Mouse (Mus musculus): ENCODE data around the gene Wdr24. TPM values are rescaled to one million over a fixed set of nuclear protein-coding genes. Genes with fewer than 3 reads are reported as not detected.

Gene Wdr24
- polyA plus RNA-seq, 1 experiment from 2014 or later = 22.9 TPM

- Histone ChIP-seq H3K27me3 (replicated peaks; ENCODE audit: control insufficient read depth, insufficient read depth, low read length) (no peaks in the 10 kb centered on the region), H3K36me3 (ENCODE audit: control insufficient read depth, insufficient read depth, low read length) (peaks cover 28% of the 10 kb centered on the region), H3K4me3 (ENCODE audit: low read depth, low read length) (peak overlapping the region; percentile 87), H3K27ac (replicated peaks; ENCODE audit: low read depth, low read length) (peak overlapping the region; percentile 96), H3K9ac (ENCODE audit: low read depth, low read length) (peak overlapping the region; percentile 90), H3K4me1 (ENCODE audit: control insufficient read depth, insufficient read depth, low read length) (peaks cover 43% of the 10 kb centered on the region), H3K9me3 (ENCODE audit: control insufficient read depth, low read length) (no peaks in the 10 kb centered on the region), H3K4me2 (ENCODE audit: low read depth, low read length) (peak overlapping the region; percentile 86)
- peak; percentile 100 for DNase-seq (ENCODE audit: low spot score)
- under 1% methylated on average over 53 of the region's 77 CpGs for WGBS
- peak; percentile 90 for ATAC-seq (ENCODE audit: low read depth)
Measured at GRCm38 (mm10) chr17:25832436-25833290, 9.2 kb downstream of the Wdr24 start.

- ATAC-seq (ENCODE audit: low read depth) (peak; percentile 50), DNase-seq (ENCODE audit: low spot score) (peak; percentile 96)
- H3K9me3 ChIP-seq (ENCODE audit: control insufficient read depth, low read length) = no peaks in the 10 kb centered on the region
- peak within 1 kb of the TSS; percentile 87 for H3K4me3 ChIP-seq (ENCODE audit: low read depth, low read length)
- peak within 1 kb of the TSS; percentile 90 for H3K9ac ChIP-seq (ENCODE audit: low read depth, low read length)
- peaks cover 22% of the 10 kb centered on the region for H3K36me3 ChIP-seq (ENCODE audit: control insufficient read depth, insufficient read depth, low read length)
- no peaks in the 10 kb centered on the region for H3K27me3 ChIP-seq (replicated peaks; ENCODE audit: control insufficient read depth, insufficient read depth, low read length)
- WGBS = 1% methylated on average over 24 of the region's 24 CpGs
- peaks cover 43% of the 10 kb centered on the region for H3K4me1 ChIP-seq (ENCODE audit: control insufficient read depth, insufficient read depth, low read length)
- H3K4me2 ChIP-seq (ENCODE audit: low read depth, low read length) = peak within 1 kb of the TSS; percentile 86
- H3K27ac ChIP-seq (replicated peaks; ENCODE audit: low read depth, low read length) = peak within 1 kb of the TSS; percentile 96
Measured at GRCm38 (mm10) chr17:25833291-25833663, 9.8 kb downstream of the Wdr24 start, which contains the start of gene Stub1. Gene Stub1 (minus strand): TSS chr17:25833404.

GRCm38 (mm10) chr17:25833961-25834594, 10.7 kb downstream of the Wdr24 start:
- Histone ChIP-seq H3K4me2 (ENCODE audit: low read depth, low read length) (peak overlapping the region; percentile 86), H3K9ac (ENCODE audit: low read depth, low read length) (peak overlapping the region; percentile 90), H3K4me1 (ENCODE audit: control insufficient read depth, insufficient read depth, low read length) (peaks cover 43% of the 10 kb centered on the region), H3K27me3 (replicated peaks; ENCODE audit: control insufficient read depth, insufficient read depth, low read length) (no peaks in the 10 kb centered on the region), H3K36me3 (ENCODE audit: control insufficient read depth, insufficient read depth, low read length) (peaks cover 26% of the 10 kb centered on the region), H3K27ac (replicated peaks; ENCODE audit: low read depth, low read length) (peak overlapping the region; percentile 96), H3K9me3 (ENCODE audit: control insufficient read depth, low read length) (no peaks in the 10 kb centered on the region), H3K4me3 (ENCODE audit: low read depth, low read length) (peak overlapping the region; percentile 87)
- ATAC-seq (ENCODE audit: low read depth) (no peak), DNase-seq (ENCODE audit: low spot score) (no peak)
- 31% methylated on average over 6 of the region's 6 CpGs for WGBS

DNA sequence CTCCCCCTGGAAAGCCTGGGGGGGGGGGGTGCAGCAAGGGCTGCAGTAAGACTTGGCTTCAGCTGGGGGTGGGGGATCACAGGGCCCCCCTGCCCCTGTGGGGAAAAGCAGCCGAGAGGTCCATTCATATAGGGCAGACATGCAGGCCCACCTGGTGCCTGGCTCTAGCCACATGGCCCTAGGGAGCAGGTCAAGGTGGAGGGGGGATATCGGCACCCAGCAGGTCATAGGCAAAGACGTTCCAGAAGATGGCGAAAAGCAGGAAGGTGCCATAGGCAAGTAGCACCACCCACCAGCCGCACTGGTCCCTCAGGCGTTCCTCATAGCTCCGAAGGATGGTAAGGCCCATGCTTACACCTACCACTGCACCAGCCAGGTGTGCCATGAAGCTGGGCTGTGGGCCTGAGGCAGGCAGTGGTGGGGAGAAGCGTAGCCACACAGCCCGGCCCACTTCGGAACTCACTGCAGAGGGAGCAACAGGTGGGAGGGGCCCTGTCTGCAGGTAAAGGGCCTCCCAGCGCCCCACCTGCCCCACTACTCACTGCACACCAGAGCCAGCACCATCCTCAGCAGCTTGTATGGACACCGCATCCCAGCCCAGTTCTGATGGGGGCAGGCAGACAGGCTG, 11.3 kb downstream of the Wdr24 start:
- DNase-seq (ENCODE audit: low spot score) = no peak
- no peak overlapping the region for H3K27ac ChIP-seq (replicated peaks; ENCODE audit: low read depth, low read length)
- 84% methylated on average over 10 of the region's 12 CpGs for WGBS
- peak overlapping the region; percentile 90 for H3K9ac ChIP-seq (ENCODE audit: low read depth, low read length)
- ATAC-seq (ENCODE audit: low read depth) = no peak
- H3K9me3 ChIP-seq (ENCODE audit: control insufficient read depth, low read length) = no peaks in the 10 kb centered on the region
- H3K4me1 ChIP-seq (ENCODE audit: control insufficient read depth, insufficient read depth, low read length) = peaks cover 41% of the 10 kb centered on the region
- no peaks in the 10 kb centered on the region for H3K27me3 ChIP-seq (replicated peaks; ENCODE audit: control insufficient read depth, insufficient read depth, low read length)
- H3K4me2 ChIP-seq (ENCODE audit: low read depth, low read length) = peak overlapping the region; percentile 86
- H3K4me3 ChIP-seq (ENCODE audit: low read depth, low read length) = peak overlapping the region; percentile 87
- peaks cover 31% of the 10 kb centered on the region for H3K36me3 ChIP-seq (ENCODE audit: control insufficient read depth, insufficient read depth, low read length)

DNA sequence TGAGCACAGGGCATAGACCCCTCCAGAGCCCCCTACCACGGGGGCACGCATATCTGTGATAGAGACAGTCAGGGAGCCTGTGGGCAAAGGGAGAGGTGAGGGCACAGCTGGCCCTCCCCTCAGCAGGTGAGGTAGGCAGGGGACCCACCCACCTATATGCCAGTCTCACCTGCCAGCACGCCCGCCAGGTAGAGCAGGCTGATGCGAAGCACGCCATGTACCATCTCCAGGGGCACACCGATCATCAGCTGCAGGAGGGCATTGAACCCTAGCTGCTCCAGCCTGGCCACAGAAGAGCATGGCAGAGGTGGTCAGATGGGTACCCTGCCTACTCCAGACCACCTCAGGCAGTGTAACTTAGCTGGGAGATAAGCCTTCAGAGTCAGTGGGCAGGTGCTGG, 11.9 kb downstream of the Wdr24 start:
- H3K27ac ChIP-seq (replicated peaks; ENCODE audit: low read depth, low read length) = no peak overlapping the region
- H3K4me2 ChIP-seq (ENCODE audit: low read depth, low read length) = peak overlapping the region; percentile 86; the same call in 1 of the 2 replicates
- no peak for DNase-seq (ENCODE audit: low spot score)
- H3K9me3 ChIP-seq (ENCODE audit: control insufficient read depth, low read length) = no peaks in the 10 kb centered on the region
- WGBS = 90% methylated on average over 7 of the region's 7 CpGs
- no peak for ATAC-seq (ENCODE audit: low read depth)
- H3K9ac ChIP-seq (ENCODE audit: low read depth, low read length) = no peak overlapping the region
- H3K4me1 ChIP-seq (ENCODE audit: control insufficient read depth, insufficient read depth, low read length) = peaks cover 38% of the 10 kb centered on the region
- no peaks in the 10 kb centered on the region for H3K27me3 ChIP-seq (replicated peaks; ENCODE audit: control insufficient read depth, insufficient read depth, low read length)
- H3K4me3 ChIP-seq (ENCODE audit: low read depth, low read length) = no peak overlapping the region
- H3K36me3 ChIP-seq (ENCODE audit: control insufficient read depth, insufficient read depth, low read length) = peaks cover 31% of the 10 kb centered on the region

GRCm38 (mm10) chr17:25835816-25836215, 12.4 kb downstream of the Wdr24 start:
- Histone ChIP-seq H3K9me3 (ENCODE audit: control insufficient read depth, low read length) (no peaks in the 10 kb centered on the region), H3K9ac (ENCODE audit: low read depth, low read length) (no peak overlapping the region), H3K4me3 (ENCODE audit: low read depth, low read length) (no peak overlapping the region), H3K27me3 (replicated peaks; ENCODE audit: control insufficient read depth, insufficient read depth, low read length) (no peaks in the 10 kb centered on the region), H3K4me2 (ENCODE audit: low read depth, low read length) (peak overlapping the region; percentile 88; the same call in 1 of the 2 replicates), H3K4me1 (ENCODE audit: control insufficient read depth, insufficient read depth, low read length) (peaks cover 33% of the 10 kb centered on the region), H3K27ac (replicated peaks; ENCODE audit: low read depth, low read length) (no peak overlapping the region), H3K36me3 (ENCODE audit: control insufficient read depth, insufficient read depth, low read length) (peaks cover 31% of the 10 kb centered on the region)
- ATAC-seq (ENCODE audit: low read depth) (no peak), DNase-seq (ENCODE audit: low spot score) (no peak)
- WGBS = 90% methylated on average over 16 of the region's 16 CpGs

DNA sequence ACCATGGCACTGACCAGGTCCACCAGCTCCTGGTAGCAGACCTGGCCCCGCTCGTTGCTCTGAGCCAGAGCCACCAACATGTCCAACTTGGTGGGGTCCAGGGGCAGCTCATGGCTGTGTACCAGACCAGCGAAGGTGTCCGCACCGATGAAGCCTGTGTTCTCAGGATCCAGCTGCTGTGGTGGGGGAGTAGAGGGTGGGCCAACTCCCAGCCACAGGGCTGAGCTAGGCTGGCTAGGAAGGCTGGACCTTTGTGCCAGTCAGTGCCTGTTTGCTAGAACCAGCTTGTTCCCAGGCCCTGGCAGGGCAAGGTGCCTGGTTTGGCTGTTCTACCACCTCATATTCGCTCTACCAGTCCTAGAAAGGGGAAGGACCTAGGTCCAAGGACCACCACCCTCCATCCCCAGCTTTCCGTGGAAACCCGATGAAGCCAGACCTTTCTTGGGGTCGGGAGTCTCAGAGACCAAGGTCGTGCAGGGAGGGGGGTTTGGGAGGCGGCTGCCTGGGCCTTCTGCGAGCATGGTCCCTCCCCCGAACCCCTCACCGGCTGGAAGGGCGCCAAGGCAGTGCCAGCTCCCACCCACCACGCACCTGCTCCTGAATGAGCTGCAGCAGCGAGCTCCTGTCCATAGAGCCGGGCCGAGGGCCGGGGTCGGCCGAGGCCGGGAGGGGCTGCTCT, 13.1 kb downstream of the Wdr24 start:
- peak overlapping the region; percentile 67 for H3K9ac ChIP-seq (ENCODE audit: low read depth, low read length)
- peak overlapping the region; percentile 44 for H3K4me3 ChIP-seq (ENCODE audit: low read depth, low read length)
- peak overlapping the region; percentile 88 for H3K4me2 ChIP-seq (ENCODE audit: low read depth, low read length)
- ATAC-seq (ENCODE audit: low read depth) (no peak), DNase-seq (ENCODE audit: low spot score) (no peak)
- 26% methylated on average over 12 of the region's 23 CpGs for WGBS
- no peaks in the 10 kb centered on the region for H3K9me3 ChIP-seq (ENCODE audit: control insufficient read depth, low read length)
- no peaks in the 10 kb centered on the region for H3K27me3 ChIP-seq (replicated peaks; ENCODE audit: control insufficient read depth, insufficient read depth, low read length)
- H3K36me3 ChIP-seq (ENCODE audit: control insufficient read depth, insufficient read depth, low read length) = peaks cover 31% of the 10 kb centered on the region
- peak overlapping the region; percentile 44 for H3K27ac ChIP-seq (replicated peaks; ENCODE audit: low read depth, low read length)
- peaks cover 26% of the 10 kb centered on the region for H3K4me1 ChIP-seq (ENCODE audit: control insufficient read depth, insufficient read depth, low read length)

DNA sequence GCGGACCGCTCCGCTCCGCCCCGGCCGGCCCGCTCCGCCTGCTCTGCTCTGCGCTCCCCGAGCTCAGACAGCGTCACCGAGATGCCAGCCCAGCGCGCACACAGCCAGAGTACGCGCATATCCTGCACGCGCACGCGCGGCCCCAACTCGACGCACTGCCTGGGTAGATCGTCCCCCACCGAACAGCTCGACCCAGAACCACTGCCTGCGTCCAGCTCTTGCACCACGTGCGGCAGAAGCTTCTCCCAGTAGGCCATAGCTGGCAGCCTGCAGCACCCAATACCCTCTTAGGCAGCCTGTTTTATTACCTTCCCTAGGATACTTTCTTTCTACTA, 13.6 kb downstream of the Wdr24 start, which contains the start of gene Rhbdl1:
TSS of gene Rhbdl1 (minus strand) at position 220 of the 335 bp plus-strand sequence.
- H3K27ac ChIP-seq (replicated peaks; ENCODE audit: low read depth, low read length) = peak within 1 kb of the TSS; percentile 44
- peaks cover 21% of the 10 kb centered on the region for H3K4me1 ChIP-seq (ENCODE audit: control insufficient read depth, insufficient read depth, low read length)
- H3K36me3 ChIP-seq (ENCODE audit: control insufficient read depth, insufficient read depth, low read length) = peaks cover 34% of the 10 kb centered on the region
- peak within 1 kb of the TSS; percentile 44 for H3K4me3 ChIP-seq (ENCODE audit: low read depth, low read length)
- no peaks in the 10 kb centered on the region for H3K9me3 ChIP-seq (ENCODE audit: control insufficient read depth, low read length)
- peak within 1 kb of the TSS; percentile 67 for H3K9ac ChIP-seq (ENCODE audit: low read depth, low read length)
- DNase-seq (ENCODE audit: low spot score) (peak; percentile 73), ATAC-seq (ENCODE audit: low read depth) (peak; percentile 20; the same call in 1 of the 2 replicates)
- no peaks in the 10 kb centered on the region for H3K27me3 ChIP-seq (replicated peaks; ENCODE audit: control insufficient read depth, insufficient read depth, low read length)
- peak within 1 kb of the TSS; percentile 88 for H3K4me2 ChIP-seq (ENCODE audit: low read depth, low read length)
- WGBS = under 1% methylated on average over 19 of the region's 29 CpGs

Data from embryonic facial prominence, embryonic 14.5 days (tissue).